ENCODE assay signal across 9 mouse cellular contexts in genomic region chr4:156185456-156185949, GRCm38 (mm10). TPM values are rescaled to one million over a fixed set of nuclear protein-coding genes. Genes with fewer than 3 reads are reported as not detected.
DNase-seq lines count a peak whose midpoint lies in the region; ATAC-seq and TF ChIP-seq lines count a peak whose summit lies in the region.
"Had no signal": no experiment of that assay in that cellular context is flagged by ENCODE, and none has a peak within 500 bp of the region (broad histone marks: within the 10 kb centered on the region; RNA-seq: fewer than 3 reads in every experiment).

No protein-coding gene starts in this region.

- WGBS in embryonic facial prominence, embryonic 14.5 days: 70% methylated on average over 13 of the region's 13 CpGs
- WGBS in limb, embryonic 12.5 days: 84% methylated on average over 13 of the region's 13 CpGs
- 62% methylated on average over 13 of the region's 13 CpGs for WGBS in neural tube, embryonic 13.5 days

- H3K9ac ChIP-seq in embryonic facial prominence, embryonic 14.5 days (ENCODE audit: low read depth, low read length): peak overlapping the region; percentile 66
- peak overlapping the region; percentile 60 for H3K9ac ChIP-seq in limb, embryonic 12.5 days (replicated peaks)
- H3K9ac ChIP-seq in neural tube, embryonic 13.5 days: peak overlapping the region; percentile 93

- DNase-seq in layer of hippocampus, adult 2 months (ENCODE audit: low spot score in 2 of 2): peak in 1 of 2 experiments; percentile 26
- no peak for DNase-seq in layer of hippocampus, adult 8-10 months (ENCODE audit: low spot score in 2 of 2)
- DNase-seq in embryonic facial prominence, embryonic 14.5 days (ENCODE audit: low spot score): no peak
- no peak for DNase-seq in cerebellum, adult 9-11 months
- no peak for DNase-seq in thymus, postnatal 25 days
- DNase-seq in kidney, postnatal 4 days: no peak

- no peak for ATAC-seq in embryonic facial prominence, embryonic 14.5 days (ENCODE audit: low read depth)
- no peak for ATAC-seq in limb, embryonic 12.5 days (ENCODE audit: insufficient number of reproducible peaks, insufficient read depth, low FRiP score, low TSS enrichment, low read depth)
- ATAC-seq in neural tube, embryonic 13.5 days (ENCODE audit: low read depth): peak; percentile 29; the same call in 1 of the 2 replicates

- peaks cover 30% of the 10 kb centered on the region for H3K4me1 ChIP-seq in embryonic facial prominence, embryonic 14.5 days (ENCODE audit: control insufficient read depth, insufficient read depth, low read length)
- peaks cover 51% of the 10 kb centered on the region for H3K4me1 ChIP-seq in limb, embryonic 12.5 days (replicated peaks)
- H3K4me1 ChIP-seq in neural tube, embryonic 13.5 days (replicated peaks): peaks cover 100% of the 10 kb centered on the region

- no peaks in the 10 kb centered on the region for H3K27me3 ChIP-seq in embryonic facial prominence, embryonic 14.5 days (replicated peaks; ENCODE audit: control insufficient read depth, insufficient read depth, low read length)
- H3K27me3 ChIP-seq in limb, embryonic 12.5 days: no peaks in the 10 kb centered on the region
- H3K27me3 ChIP-seq in neural tube, embryonic 13.5 days: no peaks in the 10 kb centered on the region

- no peaks in the 10 kb centered on the region for H3K9me3 ChIP-seq in embryonic facial prominence, embryonic 14.5 days (ENCODE audit: control insufficient read depth, low read length)
- no peaks in the 10 kb centered on the region for H3K9me3 ChIP-seq in limb, embryonic 12.5 days
- H3K9me3 ChIP-seq in neural tube, embryonic 13.5 days: no peaks in the 10 kb centered on the region

- peak overlapping the region; percentile 94 for H3K27ac ChIP-seq in layer of hippocampus, adult 2 months
- peak overlapping the region; percentile 54 for H3K27ac ChIP-seq in embryonic facial prominence, embryonic 14.5 days (replicated peaks; ENCODE audit: low read depth, low read length)
- H3K27ac ChIP-seq in limb, embryonic 12.5 days: no peak overlapping the region
- peak overlapping the region; percentile 98 for H3K27ac ChIP-seq in neural tube, embryonic 13.5 days (replicated peaks)

- peak overlapping the region; percentile 63 for H3K4me3 ChIP-seq in layer of hippocampus, adult 2 months
- H3K4me3 ChIP-seq in embryonic facial prominence, embryonic 14.5 days (ENCODE audit: low read depth, low read length): peak overlapping the region; percentile 37
- H3K4me3 ChIP-seq in limb, embryonic 12.5 days (replicated peaks): peak overlapping the region; percentile 32
- peak overlapping the region; percentile 58 for H3K4me3 ChIP-seq in neural tube, embryonic 13.5 days
- H3K4me3 ChIP-seq: myocyte had no signal

- no peak for TF ChIP-seq CTCF in layer of hippocampus, adult 2 months (conservative IDR thresholded peaks at IDR 0.05)

- peak overlapping the region; percentile 61 for H3K4me2 ChIP-seq in embryonic facial prominence, embryonic 14.5 days (ENCODE audit: low read depth, low read length)
- H3K4me2 ChIP-seq in limb, embryonic 12.5 days: peak overlapping the region; percentile 55
- H3K4me2 ChIP-seq in neural tube, embryonic 13.5 days: peak overlapping the region; percentile 84

- H3K36me3 ChIP-seq in embryonic facial prominence, embryonic 14.5 days (ENCODE audit: control insufficient read depth, insufficient read depth, low read length): peaks cover 36% of the 10 kb centered on the region
- peaks cover 82% of the 10 kb centered on the region for H3K36me3 ChIP-seq in limb, embryonic 12.5 days
- peaks cover 35% of the 10 kb centered on the region for H3K36me3 ChIP-seq in neural tube, embryonic 13.5 days

RNA-seq across cellular contexts. Expression of gene Agrn, which starts 11.8 kb away (rescaled TPM):
- total RNA-seq in layer of hippocampus, adult 2 months (2021): 100 to 1,000 TPM; 146 to 148 TPM
- total RNA-seq in layer of hippocampus, adult 8-10 months (2022): 100 to 1,000 TPM; 125 to 145 (median 144) TPM
- 68.4 and 79.1 TPM in 2 replicates for polyA plus RNA-seq in embryonic facial prominence, embryonic 14.5 days (2014; fragmentation: Nextera tagmentation; extraction: Ambion mirVana)
- 78.4 and 84.1 TPM in 2 replicates for polyA plus RNA-seq in limb, embryonic 12.5 days (2016; fragmentation: Nextera tagmentation; extraction: Ambion mirVana)
- polyA plus RNA-seq in neural tube, embryonic 13.5 days (2015; fragmentation: Nextera tagmentation; extraction: Ambion mirVana): 120 and 122 TPM in 2 replicates

RNA-seq across cellular contexts. Expression of gene Isg15, which starts 15.1 kb away (rescaled TPM):
- 1 to 10 TPM in 1 of 2 experiments, under 1 TPM in 1; 0.87 to 1.3 TPM for total RNA-seq in layer of hippocampus, adult 2 months (2021)
- total RNA-seq in layer of hippocampus, adult 8-10 months (2022): 1 to 10 TPM in 3 of 4 experiments, under 1 TPM in 1; 0.87 to 2.6 (median 1.7) TPM
- polyA plus RNA-seq in embryonic facial prominence, embryonic 14.5 days (2014; fragmentation: Nextera tagmentation; extraction: Ambion mirVana): 0.67 and 1.2 TPM in 2 replicates
- 0.40 and 0.95 TPM in 2 replicates for polyA plus RNA-seq in limb, embryonic 12.5 days (2016; fragmentation: Nextera tagmentation; extraction: Ambion mirVana)
- 0.84 and 2.2 TPM in 2 replicates for polyA plus RNA-seq in neural tube, embryonic 13.5 days (2015; fragmentation: Nextera tagmentation; extraction: Ambion mirVana)

RNA-seq across cellular contexts. Expression of gene AW011738, which starts 17.6 kb away (rescaled TPM):
- total RNA-seq in layer of hippocampus, adult 2 months (2021): 1 to 10 TPM; 5.6 to 7.1 TPM
- 1 to 10 TPM; 5.9 to 7.3 (median 6.3) TPM for total RNA-seq in layer of hippocampus, adult 8-10 months (2022)
- polyA plus RNA-seq in embryonic facial prominence, embryonic 14.5 days (2014; fragmentation: Nextera tagmentation; extraction: Ambion mirVana): 0.74 and 0.79 TPM in 2 replicates
- 1.8 TPM in 2 replicates for polyA plus RNA-seq in limb, embryonic 12.5 days (2016; fragmentation: Nextera tagmentation; extraction: Ambion mirVana)
- 5.1 and 5.6 TPM in 2 replicates for polyA plus RNA-seq in neural tube, embryonic 13.5 days (2015; fragmentation: Nextera tagmentation; extraction: Ambion mirVana)

RNA-seq across cellular contexts. Expression of gene Perm1, which starts 30.2 kb away (rescaled TPM):
- under 1 TPM; 0.26 to 0.44 TPM for total RNA-seq in layer of hippocampus, adult 2 months (2021)
- under 1 TPM; 0.32 to 0.45 (median 0.38) TPM for total RNA-seq in layer of hippocampus, adult 8-10 months (2022)
- 1.5 and 2.2 TPM in 2 replicates for polyA plus RNA-seq in embryonic facial prominence, embryonic 14.5 days (2014; fragmentation: Nextera tagmentation; extraction: Ambion mirVana)
- 0.45 and 0.66 TPM in 2 replicates for polyA plus RNA-seq in limb, embryonic 12.5 days (2016; fragmentation: Nextera tagmentation; extraction: Ambion mirVana)
- polyA plus RNA-seq in neural tube, embryonic 13.5 days (2015; fragmentation: Nextera tagmentation; extraction: Ambion mirVana): 1.8 TPM in 2 replicates

RNA-seq across cellular contexts. Expression of gene Plekhn1, which starts 49.2 kb away (rescaled TPM):
- 10 to 100 TPM; 41.4 to 43.1 TPM for total RNA-seq in layer of hippocampus, adult 2 months (2021)
- 10 to 100 TPM; 38.2 to 52.2 (median 46.4) TPM for total RNA-seq in layer of hippocampus, adult 8-10 months (2022)
- 23.9 and 25.8 TPM in 2 replicates for polyA plus RNA-seq in embryonic facial prominence, embryonic 14.5 days (2014; fragmentation: Nextera tagmentation; extraction: Ambion mirVana)
- 29.2 and 32.8 TPM in 2 replicates for polyA plus RNA-seq in limb, embryonic 12.5 days (2016; fragmentation: Nextera tagmentation; extraction: Ambion mirVana)
- 26.1 and 27.3 TPM in 2 replicates for polyA plus RNA-seq in neural tube, embryonic 13.5 days (2015; fragmentation: Nextera tagmentation; extraction: Ambion mirVana)
